Mouse (Mus musculus): ENCODE results near the gene Atrn. TPM values are rescaled to one million over a fixed set of nuclear protein-coding genes. Genes with fewer than 3 reads are reported as not detected.

The Atrn gene
- total and polyA plus RNA-seq, 2 experiments from 2014 or later, result 12.6 to 76.4 TPM

- Histone ChIP-seq H3K9ac (replicated peaks; ENCODE audit: low read length) (no peak overlapping the region), H3K4me1 (ENCODE audit: insufficient read depth, low read length) (peaks cover 3% of the 10 kb centered on the region; the same call in 1 of the 2 replicates), H3K36me3 (ENCODE audit: insufficient read depth, low read length) (no peaks in the 10 kb centered on the region), H3K27ac (no peak overlapping the region), H3K27me3 (ENCODE audit: insufficient read depth, low read length) (no peaks in the 10 kb centered on the region), H3K4me2 (ENCODE audit: low read depth, low read length) (no peak overlapping the region), H3K9me3 (ENCODE audit: low read length) (no peaks in the 10 kb centered on the region), H3K4me3 (ENCODE audit: low read length) (no peak overlapping the region)
- DNase-seq (ENCODE audit: low spot score), result no peak
- 57% methylated on average over 9 of the region's 9 CpGs for WGBS
- no peak for TF ChIP-seq CTCF (IDR thresholded peaks at IDR 0.05; ENCODE audit: low read depth)
- no peak for ATAC-seq
Measured at GRCm38 (mm10) chr2:131044989-131045720, 138.9 kb downstream of the Atrn start.

- DNase-seq (ENCODE audit: low spot score) (no peak), ATAC-seq (no peak)
- Histone ChIP-seq H3K9me3 (ENCODE audit: low read length) (no peaks in the 10 kb centered on the region), H3K27me3 (ENCODE audit: insufficient read depth, low read length) (no peaks in the 10 kb centered on the region), H3K4me1 (ENCODE audit: insufficient read depth, low read length) (no peaks in the 10 kb centered on the region), H3K36me3 (ENCODE audit: insufficient read depth, low read length) (no peaks in the 10 kb centered on the region), H3K9ac (replicated peaks; ENCODE audit: low read length) (no peak overlapping the region), H3K27ac (no peak overlapping the region), H3K4me3 (ENCODE audit: low read length) (no peak overlapping the region), H3K4me2 (ENCODE audit: low read depth, low read length) (no peak overlapping the region)
- TF ChIP-seq CTCF (IDR thresholded peaks at IDR 0.05; ENCODE audit: low read depth), result no peak
- WGBS, result 80% methylated on average over 2 of the region's 2 CpGs
Measured at GRCm38 (mm10) chr2:131046025-131046424, 139.7 kb downstream of the Atrn start.

GRCm38 (mm10) chr2:131052043-131052442, 145.7 kb downstream of the Atrn start:
- no peak overlapping the region for H3K4me3 ChIP-seq (ENCODE audit: low read length)
- H3K27me3 ChIP-seq (ENCODE audit: insufficient read depth, low read length), result peaks cover 37% of the 10 kb centered on the region
- WGBS, result 72% methylated on average over 5 of the region's 5 CpGs
- DNase-seq (ENCODE audit: low spot score) (no peak), ATAC-seq (no peak)
- H3K4me2 ChIP-seq (ENCODE audit: low read depth, low read length), result no peak overlapping the region
- no peak overlapping the region for H3K9ac ChIP-seq (replicated peaks; ENCODE audit: low read length)
- TF ChIP-seq CTCF (IDR thresholded peaks at IDR 0.05; ENCODE audit: low read depth), result no peak
- no peaks in the 10 kb centered on the region for H3K36me3 ChIP-seq (ENCODE audit: insufficient read depth, low read length)
- no peak overlapping the region for H3K27ac ChIP-seq
- H3K4me1 ChIP-seq (ENCODE audit: insufficient read depth, low read length), result peaks cover 8% of the 10 kb centered on the region
- no peaks in the 10 kb centered on the region for H3K9me3 ChIP-seq (ENCODE audit: low read length)

DNA sequence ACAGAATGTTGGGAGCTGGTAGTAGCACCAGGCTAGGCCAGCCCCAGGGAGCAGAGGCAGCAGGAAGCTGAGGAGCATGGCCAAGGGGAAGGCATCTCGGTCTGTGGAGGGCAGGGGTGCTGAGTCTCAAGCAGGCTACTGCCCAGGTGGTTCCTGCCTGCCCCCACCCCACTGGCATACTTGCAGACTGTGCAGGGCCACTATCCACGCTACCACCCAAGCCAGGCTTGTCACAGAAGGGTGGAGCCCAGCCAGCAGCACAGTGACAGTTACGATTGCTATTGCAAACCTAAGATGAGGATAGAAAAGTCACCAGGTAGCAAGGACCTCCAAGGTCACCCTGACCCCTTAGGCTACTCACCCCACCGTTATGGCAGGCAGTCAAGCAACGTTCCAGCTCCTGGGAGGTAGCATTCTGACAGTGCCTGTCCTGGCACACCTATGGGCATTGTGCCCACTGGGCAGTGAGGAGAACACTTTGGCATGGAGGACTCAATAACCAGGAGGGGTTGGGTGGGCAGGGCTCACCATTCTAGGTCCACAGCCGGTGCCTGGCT, 146.6 kb downstream of the Atrn start:
- no peak overlapping the region for H3K4me2 ChIP-seq (ENCODE audit: low read depth, low read length)
- H3K27me3 ChIP-seq (ENCODE audit: insufficient read depth, low read length), result peaks cover 37% of the 10 kb centered on the region
- H3K27ac ChIP-seq, result no peak overlapping the region
- H3K9ac ChIP-seq (replicated peaks; ENCODE audit: low read length), result no peak overlapping the region
- H3K36me3 ChIP-seq (ENCODE audit: insufficient read depth, low read length), result no peaks in the 10 kb centered on the region
- no peak for ATAC-seq
- no peaks in the 10 kb centered on the region for H3K9me3 ChIP-seq (ENCODE audit: low read length)
- WGBS, result 79% methylated on average over 6 of the region's 6 CpGs
- no peak for TF ChIP-seq CTCF (IDR thresholded peaks at IDR 0.05; ENCODE audit: low read depth)
- peaks cover 8% of the 10 kb centered on the region for H3K4me1 ChIP-seq (ENCODE audit: insufficient read depth, low read length)
- no peak for DNase-seq (ENCODE audit: low spot score)
- no peak overlapping the region for H3K4me3 ChIP-seq (ENCODE audit: low read length)

- Histone ChIP-seq H3K36me3 (ENCODE audit: insufficient read depth, low read length) (no peaks in the 10 kb centered on the region), H3K9ac (replicated peaks; ENCODE audit: low read length) (0 out of 2 replicates have a peak overlapping the region, but pooled peaks have one; percentile 19), H3K4me2 (ENCODE audit: low read depth, low read length) (peak overlapping the region; percentile 50), H3K27me3 (ENCODE audit: insufficient read depth, low read length) (peaks cover 37% of the 10 kb centered on the region), H3K27ac (no peak overlapping the region), H3K4me3 (ENCODE audit: low read length) (peak overlapping the region; percentile 26), H3K9me3 (ENCODE audit: low read length) (no peaks in the 10 kb centered on the region), H3K4me1 (ENCODE audit: insufficient read depth, low read length) (peaks cover 8% of the 10 kb centered on the region)
- 4% methylated on average over 45 of the region's 45 CpGs for WGBS
- TF ChIP-seq CTCF (IDR thresholded peaks at IDR 0.05; ENCODE audit: low read depth), result no peak
- ATAC-seq, result peak; percentile 11; the same call in 1 of the 2 replicates
- peak; percentile 30 for DNase-seq (ENCODE audit: low spot score)
Measured at GRCm38 (mm10) chr2:131053851-131054645, 147.8 kb downstream of the Atrn start.

- Histone ChIP-seq H3K4me3 (ENCODE audit: low read length) (peak overlapping the region; percentile 26), H3K4me2 (ENCODE audit: low read depth, low read length) (peak overlapping the region; percentile 50), H3K4me1 (ENCODE audit: insufficient read depth, low read length) (peaks cover 8% of the 10 kb centered on the region), H3K27me3 (ENCODE audit: insufficient read depth, low read length) (peaks cover 37% of the 10 kb centered on the region), H3K9ac (replicated peaks; ENCODE audit: low read length) (0 out of 2 replicates have a peak overlapping the region, but pooled peaks have one; percentile 19), H3K36me3 (ENCODE audit: insufficient read depth, low read length) (no peaks in the 10 kb centered on the region), H3K27ac (no peak overlapping the region), H3K9me3 (ENCODE audit: low read length) (no peaks in the 10 kb centered on the region)
- WGBS, result 6% methylated on average over 21 of the region's 21 CpGs
- TF ChIP-seq CTCF (IDR thresholded peaks at IDR 0.05; ENCODE audit: low read depth), result no peak
- peak; percentile 11; the same call in 1 of the 2 replicates for ATAC-seq
- DNase-seq (ENCODE audit: low spot score), result no peak
Measured at GRCm38 (mm10) chr2:131054646-131055264, 148.5 kb downstream of the Atrn start.

Data from hindbrain, postnatal 0 days (tissue).